Mouse (Mus musculus) megakaryocyte, embryonic 14.5 days (primary cell): Measurements from ENCODE around the gene Epop.

Experiments
- FLI1 ChIP-seq: IDR thresholded peaks from 2 replicates; pipeline ENCODE4 v1.6.1; 2012; ENCODE audit warnings: low read length, inconsistent platforms, mixed read lengths
- GATA1 ChIP-seq: IDR thresholded peaks from 3 replicates; pipeline ENCODE4 v1.6.1; 2012; ENCODE audit warnings: mixed read lengths, low read length, inconsistent platforms, borderline replicate concordance

DNA sequence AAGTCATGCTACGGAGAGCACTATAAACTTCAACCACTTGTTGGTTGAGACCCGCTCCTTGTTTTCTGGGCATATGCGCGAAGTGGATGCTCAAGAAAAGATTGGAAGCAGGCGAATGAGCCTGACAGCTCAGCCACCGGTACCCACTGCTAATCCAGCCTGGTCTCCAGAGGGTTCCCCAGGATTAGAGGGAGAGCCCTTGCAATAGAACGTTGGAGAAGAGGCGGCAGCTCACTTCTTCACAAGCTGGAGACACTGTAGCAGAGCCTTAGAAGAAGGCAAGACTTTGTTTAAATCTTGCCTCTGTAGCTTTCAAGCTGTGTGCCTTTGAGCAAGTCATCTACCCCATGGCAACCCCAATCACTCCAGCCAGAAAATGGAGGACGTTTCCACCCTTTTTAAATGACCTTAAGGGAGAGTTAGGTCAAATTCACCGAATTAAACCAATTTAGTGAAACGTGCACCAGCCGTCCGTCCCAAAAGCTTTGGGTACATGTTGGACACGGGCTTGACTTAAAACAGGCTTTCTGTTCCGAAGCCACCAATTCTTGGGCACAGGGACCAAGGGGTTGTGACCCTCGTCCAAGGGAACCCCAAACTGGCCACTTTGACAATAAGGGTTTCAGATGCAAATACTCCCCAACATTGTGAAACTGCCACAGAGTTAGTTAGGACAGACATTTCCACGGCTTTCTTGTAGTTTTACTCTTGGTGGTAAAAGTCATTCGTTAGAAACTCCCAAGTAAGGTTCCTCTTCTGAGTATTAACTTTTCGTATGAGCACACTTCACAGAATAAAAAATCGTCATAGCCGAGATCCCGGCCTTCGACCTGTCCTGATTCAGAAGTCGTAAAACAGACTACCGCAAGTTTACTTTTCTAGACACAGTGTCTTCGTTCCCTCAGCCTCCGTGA lies 31.5 kb upstream of the Epop start:
- no peak for TF ChIP-seq GATA1
- no peak for TF ChIP-seq FLI1
